Mouse (Mus musculus) midbrain, embryonic 14.5 days (tissue): ENCODE measurements around the gene Sp3. TPM values are rescaled to one million over a fixed set of nuclear protein-coding genes. Genes with fewer than 3 reads are reported as not detected.
A peak's percentile ranks its signal among the peaks of the same experiment; 100 is the strongest.
"Not testable (repeated sequence)": the region's sequence is repeated elsewhere in the genome, so short reads cannot be mapped to it uniquely, and the experiment has no call there.

ENCODE experiments used
- ATAC-seq: fragments of 200-750 bp; cut with Nextera tagmentation; 2 replicates; pipeline ENCODE4 v1.8.0; 2017; ENCODE audit warnings: moderate number of reproducible peaks, moderate library complexity; ENCODE audit not compliant: low FRiP score, low TSS enrichment
- DNase-seq: peaks from one replicate; pipeline ENCODE4 v3.0.0-alpha.2; 2015
- H3K27ac ChIP-seq: fragments of 300-500 bp; sonication (generic); replicated peaks from 2 replicates; pipeline ENCODE4 v1.5.1; 2014; ENCODE audit warnings: mild to moderate bottlenecking, low read depth, low read length, moderate library complexity
- H3K27me3 ChIP-seq: fragments of 300-500 bp; sonication (generic); 2 replicates; pipeline ENCODE4 v1.6.1; 2014; ENCODE audit warnings: low read length, control low read depth, mixed read lengths; ENCODE audit not compliant: control insufficient read depth, insufficient read depth
- H3K36me3 ChIP-seq: fragments of 300-500 bp; sonication (generic); 2 replicates; pipeline ENCODE4 v1.6.1; 2014; ENCODE audit warnings: low read length, control low read depth; ENCODE audit not compliant: control insufficient read depth, insufficient read depth
- H3K4me1 ChIP-seq: fragments of 300-500 bp; sonication (generic); 2 replicates; pipeline ENCODE4 v1.6.1; 2014; ENCODE audit warnings: mild to moderate bottlenecking, antibody characterized with exemption, low read length, control low read depth; ENCODE audit not compliant: control insufficient read depth, insufficient read depth
- H3K4me2 ChIP-seq: fragments of 300-500 bp; sonication (generic); 2 replicates; pipeline ENCODE4 v1.6.1; 2014; ENCODE audit warnings: mild to moderate bottlenecking, low read length, moderate library complexity
- H3K4me3 ChIP-seq: fragments of 300-500 bp; sonication (generic); replicated peaks from 2 replicates; pipeline ENCODE4 v1.5.1; 2014; ENCODE audit warnings: low read depth, low read length
- H3K9ac ChIP-seq: fragments of 300-500 bp; sonication (generic); replicated peaks from 2 replicates; pipeline ENCODE4 v1.6.1; 2014; ENCODE audit warnings: mild to moderate bottlenecking, low read length, moderate library complexity
- H3K9me3 ChIP-seq: fragments of 300-500 bp; sonication (generic); 2 replicates; pipeline ENCODE4 v1.6.1; 2016; ENCODE audit warnings: low read length, control low read depth, mixed read lengths; ENCODE audit not compliant: control insufficient read depth
- WGBS: fragments of 180-500 bp; shearing (Covaris S2); extraction: QIAGEN DNeasy Blood & Tissue Kit; methylation state at CpG from one replicate; pipeline ENCODE4 v1.1.7; 2014; 5-methylcytosine and 5-hydroxymethylcytosine counted together
- polyA plus RNA-seq: library from polyadenylated mRNA; unstranded; fragments of >200 nt; fragmentation: Nextera tagmentation; extraction: Ambion mirVana; gene quantifications from 2 replicates; pipeline ENCODE4 v1.2.1, GENCODE M21; 2014

Sp3 gene
- polyA plus RNA-seq, 1 experiment from 2014 or later, result 61.5 TPM

GRCm38 (mm10) chr2:72997586-72997985, 17.3 kb upstream of the Sp3 start:
- H3K4me3 ChIP-seq, result no peak overlapping the region
- no peak overlapping the region for H3K27ac ChIP-seq
- 90% methylated on average over 4 of the region's 4 CpGs for WGBS
- no peaks in the 10 kb centered on the region for H3K36me3 ChIP-seq
- no peak for DNase-seq
- H3K4me2 ChIP-seq, result no peak overlapping the region
- H3K27me3 ChIP-seq, result no peaks in the 10 kb centered on the region
- H3K4me1 ChIP-seq, result peaks cover 4% of the 10 kb centered on the region; the same call in 1 of the 2 replicates
- H3K9ac ChIP-seq, result no peak overlapping the region
- H3K9me3 ChIP-seq, result no peaks in the 10 kb centered on the region
- ATAC-seq, result no peak

- Histone ChIP-seq H3K4me2 (no peak overlapping the region), H3K4me1 (peaks cover 4% of the 10 kb centered on the region; the same call in 1 of the 2 replicates), H3K4me3 (no peak overlapping the region), H3K9ac (no peak overlapping the region), H3K27me3 (no peaks in the 10 kb centered on the region), H3K27ac (no peak overlapping the region), H3K36me3 (no peaks in the 10 kb centered on the region), H3K9me3 (no peaks in the 10 kb centered on the region)
- no peak for ATAC-seq
- peak; percentile 23 for DNase-seq
- 73% methylated on average over 9 of the region's 9 CpGs for WGBS
Measured at GRCm38 (mm10) chr2:72996808-72997378, 16.6 kb upstream of the Sp3 start.

- peak overlapping the region; percentile 71 for H3K27ac ChIP-seq
- H3K27me3 ChIP-seq, result no peaks in the 10 kb centered on the region
- 45% methylated on average over 9 of the region's 9 CpGs for WGBS
- H3K9me3 ChIP-seq, result no peaks in the 10 kb centered on the region
- DNase-seq (peak; percentile 82), ATAC-seq (peak; percentile 48; the same call in 1 of the 2 replicates)
- H3K4me1 ChIP-seq, result peaks cover 4% of the 10 kb centered on the region; the same call in 1 of the 2 replicates
- no peak overlapping the region for H3K4me2 ChIP-seq
- no peak overlapping the region for H3K4me3 ChIP-seq
- H3K9ac ChIP-seq, result no peak overlapping the region
- H3K36me3 ChIP-seq, result no peaks in the 10 kb centered on the region
Measured at GRCm38 (mm10) chr2:72995346-72996097, 15.3 kb upstream of the Sp3 start.

GRCm38 (mm10) chr2:72994165-72994564, 13.9 kb upstream of the Sp3 start:
- 79% methylated on average over 2 of the region's 2 CpGs for WGBS
- Histone ChIP-seq H3K4me1 (peaks cover 4% of the 10 kb centered on the region; the same call in 1 of the 2 replicates), H3K27ac (no peak overlapping the region), H3K4me2 (no peak overlapping the region), H3K27me3 (no peaks in the 10 kb centered on the region), H3K36me3 (no peaks in the 10 kb centered on the region), H3K9ac (no peak overlapping the region), H3K4me3 (no peak overlapping the region), H3K9me3 (no peaks in the 10 kb centered on the region)
- DNase-seq (no peak), ATAC-seq (no peak)

- DNase-seq (no peak), ATAC-seq (no peak)
- no peak overlapping the region for H3K4me3 ChIP-seq
- H3K4me2 ChIP-seq, result no peak overlapping the region
- 95% methylated on average over 17 of the region's 17 CpGs for WGBS
- no peak overlapping the region for H3K9ac ChIP-seq
- no peaks in the 10 kb centered on the region for H3K36me3 ChIP-seq
- no peaks in the 10 kb centered on the region for H3K27me3 ChIP-seq
- peaks cover 4% of the 10 kb centered on the region; the same call in 1 of the 2 replicates for H3K4me1 ChIP-seq
- no peaks in the 10 kb centered on the region for H3K9me3 ChIP-seq
- H3K27ac ChIP-seq, result no peak overlapping the region
Measured at GRCm38 (mm10) chr2:72992497-72992896, 12.3 kb upstream of the Sp3 start.

- not testable (repeated sequence) for H3K36me3 ChIP-seq
Measured at GRCm38 (mm10) chr2:72988945-72989344, 8.7 kb upstream of the Sp3 start.

GRCm38 (mm10) chr2:72986616-72987015, 6.4 kb upstream of the Sp3 start, which contains the start of gene Gm11084:
Gene Gm11084, minus strand, starts transcription at chr2:72986716.
- no peak within 1 kb of the TSS for H3K4me2 ChIP-seq
- H3K27ac ChIP-seq, result no peak within 1 kb of the TSS
- no peak for DNase-seq
- no peaks in the 10 kb centered on the region for H3K27me3 ChIP-seq
- H3K9me3 ChIP-seq, result no peaks in the 10 kb centered on the region
- no peak within 1 kb of the TSS for H3K9ac ChIP-seq
- H3K4me1 ChIP-seq, result no peaks in the 10 kb centered on the region
- no peak within 1 kb of the TSS for H3K4me3 ChIP-seq
- no peaks in the 10 kb centered on the region for H3K36me3 ChIP-seq
- 94% methylated on average over 5 of the region's 5 CpGs for WGBS
- no peak for ATAC-seq

More at GRCm38 (mm10) chr2:72988945-72989344, 8.7 kb upstream of the Sp3 start:
- H3K4me1 ChIP-seq, H3K4me2 ChIP-seq, H3K4me3 ChIP-seq, DNase-seq, ATAC-seq, H3K9ac ChIP-seq, H3K27ac ChIP-seq, H3K27me3 ChIP-seq, H3K9me3 ChIP-seq: not testable (repeated sequence)
- 91% methylated on average over 9 of the region's 9 CpGs for WGBS

- ATAC-seq, result no peak
Measured at GRCm38 (mm10) chr2:72985516-72985915, 5.3 kb upstream of the Sp3 start.

More at GRCm38 (mm10) chr2:72985516-72985915, 5.3 kb upstream of the Sp3 start:
- H3K36me3 ChIP-seq, result no peaks in the 10 kb centered on the region
- H3K4me2 ChIP-seq, result no peak overlapping the region
- H3K27me3 ChIP-seq, result no peaks in the 10 kb centered on the region
- WGBS, result 18% methylated on average over 1 of the region's 1 CpGs
- DNase-seq, result no peak
- H3K4me3 ChIP-seq, result no peak overlapping the region
- H3K9me3 ChIP-seq, result no peaks in the 10 kb centered on the region
- H3K27ac ChIP-seq, result no peak overlapping the region
- 0 out of 2 replicates have a peak, but pooled peaks cover 4% of the 10 kb centered on the region for H3K4me1 ChIP-seq
- no peak overlapping the region for H3K9ac ChIP-seq
